Mouse (Mus musculus): ENCODE measurements at regions not wholly inside any gene's neighbourhood (a gene's known extent, or its start where the extent isn't known, plus 50 kb on each side); places are given as distances from the start of the nearest gene placed in this dataset.

DNA sequence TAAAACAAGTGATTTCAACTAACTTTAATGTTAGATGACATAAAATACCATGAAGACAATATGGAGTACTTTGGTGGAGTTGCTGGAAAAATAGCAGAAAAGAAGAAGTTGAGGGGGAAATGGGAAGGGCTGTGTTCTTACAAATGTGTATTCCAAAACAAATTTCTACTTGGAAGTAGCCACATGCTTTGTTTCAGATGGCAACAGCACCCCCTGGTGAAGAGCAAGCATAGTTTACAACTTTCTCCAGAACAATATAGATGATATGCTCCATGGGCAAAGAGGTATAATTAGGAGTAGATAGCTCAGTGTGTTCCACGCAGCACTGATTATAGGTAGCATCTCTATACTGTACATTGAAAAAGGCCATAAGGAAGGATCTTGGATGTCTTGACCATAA is 302.6 kb upstream of the Hsf2 start:
- WGBS = 68% methylated on average over 1 of the region's 1 CpGs

DNA sequence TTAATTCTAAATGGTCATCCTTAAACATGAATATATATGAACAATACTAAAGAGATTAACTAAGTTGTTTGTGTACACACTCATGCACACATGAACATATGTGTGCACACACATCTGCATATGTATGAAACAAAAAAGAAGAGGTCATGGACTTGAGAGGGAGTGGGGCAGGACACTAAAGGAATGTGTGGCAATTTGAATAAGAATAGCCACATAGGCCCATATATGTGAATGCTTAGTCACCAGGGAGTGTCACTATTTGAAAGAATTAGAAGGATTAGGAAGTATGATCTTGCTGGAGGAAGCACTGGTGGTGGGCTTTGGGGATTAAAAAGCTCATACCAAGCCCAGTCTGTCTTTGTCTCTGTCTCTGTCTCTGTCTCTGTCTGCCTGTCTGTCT is 275.5 kb upstream of the Hsf2 start:
- H3K9ac ChIP-seq (ENCODE audit: low read depth, low read length) = no peak overlapping the region
- DNase-seq (ENCODE audit: low spot score) = no peak
- ATAC-seq (ENCODE audit: low FRiP score) = no peak
- H3K4me1 ChIP-seq (replicated peaks; ENCODE audit: control insufficient read depth, insufficient read depth, low read length) = no peaks in the 10 kb centered on the region
- H3K27ac ChIP-seq (ENCODE audit: low read depth, low read length) = no peak overlapping the region
- no peak overlapping the region for H3K4me3 ChIP-seq (ENCODE audit: low read depth, low read length)
- no peaks in the 10 kb centered on the region for H3K27me3 ChIP-seq (ENCODE audit: control insufficient read depth, insufficient read depth, low read length)
- no peaks in the 10 kb centered on the region for H3K36me3 ChIP-seq (ENCODE audit: control insufficient read depth, insufficient read depth, low read length)
- H3K9me3 ChIP-seq (ENCODE audit: control insufficient read depth, low read length) = no peaks in the 10 kb centered on the region
- H3K4me2 ChIP-seq (replicated peaks; ENCODE audit: low read depth, low read length) = no peak overlapping the region

More for the DNA sequence above, 302.6 kb upstream of the Hsf2 start:
- Histone ChIP-seq H3K4me2 (replicated peaks; ENCODE audit: low read depth, low read length) (no peak overlapping the region), H3K4me1 (replicated peaks; ENCODE audit: control insufficient read depth, insufficient read depth, low read length) (no peaks in the 10 kb centered on the region), H3K9ac (ENCODE audit: low read depth, low read length) (no peak overlapping the region), H3K9me3 (ENCODE audit: control insufficient read depth, low read length) (no peaks in the 10 kb centered on the region), H3K4me3 (ENCODE audit: low read depth, low read length) (no peak overlapping the region), H3K27me3 (ENCODE audit: control insufficient read depth, insufficient read depth, low read length) (no peaks in the 10 kb centered on the region), H3K27ac (ENCODE audit: low read depth, low read length) (no peak overlapping the region), H3K36me3 (ENCODE audit: control insufficient read depth, insufficient read depth, low read length) (no peaks in the 10 kb centered on the region)
- ATAC-seq (ENCODE audit: low FRiP score) (no peak), DNase-seq (ENCODE audit: low spot score) (peak; percentile 39)

DNA sequence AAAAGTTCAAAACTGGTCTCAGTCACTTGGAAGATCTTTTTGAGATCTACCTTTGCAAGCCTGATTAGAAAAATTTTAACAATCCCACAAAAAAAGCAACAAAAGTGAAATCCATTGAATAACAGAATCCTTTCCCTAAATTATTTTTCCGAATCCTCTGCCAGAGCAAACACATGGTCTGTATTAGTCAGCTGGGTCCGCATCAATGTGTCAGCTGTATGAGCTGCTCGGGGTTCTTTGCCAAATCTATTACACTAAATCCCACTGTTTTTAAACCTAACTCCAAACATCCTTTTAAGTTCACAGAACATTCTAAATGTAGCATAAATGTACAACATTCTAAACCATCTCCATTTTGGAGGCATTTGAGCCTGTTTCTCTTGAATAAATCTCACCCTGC is 255.1 kb upstream of the Hsf2 start:
- Histone ChIP-seq H3K4me1 (replicated peaks; ENCODE audit: control insufficient read depth, insufficient read depth, low read length) (no peaks in the 10 kb centered on the region), H3K9me3 (ENCODE audit: control insufficient read depth, low read length) (no peaks in the 10 kb centered on the region), H3K9ac (ENCODE audit: low read depth, low read length) (no peak overlapping the region), H3K4me3 (ENCODE audit: low read depth, low read length) (no peak overlapping the region), H3K27ac (ENCODE audit: low read depth, low read length) (no peak overlapping the region), H3K36me3 (ENCODE audit: control insufficient read depth, insufficient read depth, low read length) (no peaks in the 10 kb centered on the region), H3K27me3 (ENCODE audit: control insufficient read depth, insufficient read depth, low read length) (no peaks in the 10 kb centered on the region), H3K4me2 (replicated peaks; ENCODE audit: low read depth, low read length) (no peak overlapping the region)
- DNase-seq (ENCODE audit: low spot score) (no peak), ATAC-seq (ENCODE audit: low FRiP score) (no peak)
- WGBS = 82% methylated on average over 3 of the region's 3 CpGs

DNA sequence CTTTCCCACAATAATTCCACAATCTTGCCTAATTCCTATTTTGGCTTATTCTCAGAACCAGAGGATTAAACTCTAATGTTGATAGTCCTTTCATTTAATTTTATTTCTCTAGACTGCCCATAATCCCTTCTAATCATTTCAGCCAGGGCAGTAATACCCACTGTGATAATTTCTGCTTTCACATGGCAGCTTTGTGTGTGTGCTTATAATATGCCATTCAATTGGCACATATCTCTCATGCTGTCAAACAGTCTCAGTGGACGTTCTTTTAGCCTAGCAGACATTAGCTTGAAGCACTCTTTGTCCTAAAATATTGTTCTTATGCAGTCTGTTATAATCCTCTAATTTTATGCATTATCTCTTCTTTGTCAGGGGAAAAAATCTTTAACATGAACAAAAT is 205.0 kb upstream of the Hsf2 start:
- no peaks in the 10 kb centered on the region for H3K4me1 ChIP-seq (replicated peaks; ENCODE audit: control insufficient read depth, insufficient read depth, low read length)
- no peak for ATAC-seq (ENCODE audit: low FRiP score)
- DNase-seq (ENCODE audit: low spot score) = no peak
- H3K4me2 ChIP-seq (replicated peaks; ENCODE audit: low read depth, low read length) = no peak overlapping the region
- no peaks in the 10 kb centered on the region for H3K36me3 ChIP-seq (ENCODE audit: control insufficient read depth, insufficient read depth, low read length)
- no peaks in the 10 kb centered on the region for H3K27me3 ChIP-seq (ENCODE audit: control insufficient read depth, insufficient read depth, low read length)
- no peak overlapping the region for H3K9ac ChIP-seq (ENCODE audit: low read depth, low read length)
- 55% methylated on average over 1 of the region's 1 CpGs for WGBS
- no peak overlapping the region for H3K27ac ChIP-seq (ENCODE audit: low read depth, low read length)
- H3K4me3 ChIP-seq (ENCODE audit: low read depth, low read length) = no peak overlapping the region
- H3K9me3 ChIP-seq (ENCODE audit: control insufficient read depth, low read length) = no peaks in the 10 kb centered on the region

DNA sequence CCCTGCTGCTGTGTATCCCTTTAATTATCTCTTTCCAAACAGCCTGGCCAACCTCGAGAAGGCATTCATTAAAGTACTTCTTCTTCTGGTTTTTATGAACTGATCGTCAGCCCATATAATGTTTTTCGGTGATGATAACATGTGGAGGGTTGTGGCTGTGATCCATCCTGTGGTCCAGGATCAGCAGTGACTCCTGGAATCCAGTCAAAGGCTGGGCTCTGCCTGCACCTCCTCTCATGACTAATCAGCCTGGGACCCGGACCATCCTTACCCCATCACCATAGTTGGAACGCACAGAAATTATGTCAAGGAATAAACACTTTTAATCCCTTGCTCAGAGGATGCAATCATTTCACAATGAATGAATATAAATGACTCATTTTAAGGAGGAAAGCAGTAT is 203.3 kb upstream of the Hsf2 start:
- WGBS = 85% methylated on average over 5 of the region's 5 CpGs
- Histone ChIP-seq H3K4me3 (ENCODE audit: low read depth, low read length) (no peak overlapping the region), H3K27me3 (ENCODE audit: control insufficient read depth, insufficient read depth, low read length) (no peaks in the 10 kb centered on the region), H3K9ac (ENCODE audit: low read depth, low read length) (no peak overlapping the region), H3K27ac (ENCODE audit: low read depth, low read length) (no peak overlapping the region), H3K4me2 (replicated peaks; ENCODE audit: low read depth, low read length) (no peak overlapping the region), H3K36me3 (ENCODE audit: control insufficient read depth, insufficient read depth, low read length) (no peaks in the 10 kb centered on the region), H3K4me1 (replicated peaks; ENCODE audit: control insufficient read depth, insufficient read depth, low read length) (no peaks in the 10 kb centered on the region), H3K9me3 (ENCODE audit: control insufficient read depth, low read length) (no peaks in the 10 kb centered on the region)
- ATAC-seq (ENCODE audit: low FRiP score) (no peak), DNase-seq (ENCODE audit: low spot score) (no peak)

DNA sequence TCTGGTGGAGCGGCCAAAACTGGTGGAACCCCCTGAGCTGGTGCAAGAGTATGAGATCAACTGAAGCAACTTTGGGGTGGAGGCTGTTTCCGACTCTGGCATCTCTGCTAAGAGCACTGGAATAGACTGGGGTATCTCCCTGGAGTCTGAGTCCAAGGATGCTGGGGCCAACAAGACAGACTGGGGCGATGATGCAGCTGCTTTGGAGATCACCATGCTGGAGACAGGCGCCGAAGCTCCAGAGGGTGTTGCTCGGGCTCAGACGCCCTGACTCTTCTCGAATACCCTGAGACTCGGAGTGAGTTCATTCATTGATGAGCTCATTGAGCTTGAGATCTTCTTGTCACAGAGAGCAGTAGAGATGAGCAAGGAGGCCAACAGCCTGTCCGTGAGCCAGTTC is 194.6 kb upstream of the Hsf2 start:
- Histone ChIP-seq H3K36me3 (ENCODE audit: control insufficient read depth, insufficient read depth, low read length) (no peaks in the 10 kb centered on the region), H3K4me2 (replicated peaks; ENCODE audit: low read depth, low read length) (no peak overlapping the region), H3K4me3 (ENCODE audit: low read depth, low read length) (no peak overlapping the region), H3K9me3 (ENCODE audit: control insufficient read depth, low read length) (no peaks in the 10 kb centered on the region), H3K27ac (ENCODE audit: low read depth, low read length) (no peak overlapping the region), H3K9ac (ENCODE audit: low read depth, low read length) (no peak overlapping the region), H3K27me3 (ENCODE audit: control insufficient read depth, insufficient read depth, low read length) (no peaks in the 10 kb centered on the region), H3K4me1 (replicated peaks; ENCODE audit: control insufficient read depth, insufficient read depth, low read length) (no peaks in the 10 kb centered on the region)
- no peak for DNase-seq (ENCODE audit: low spot score)
- WGBS = 95% methylated on average over 10 of the region's 10 CpGs
- ATAC-seq (ENCODE audit: low FRiP score) = no peak

DNA sequence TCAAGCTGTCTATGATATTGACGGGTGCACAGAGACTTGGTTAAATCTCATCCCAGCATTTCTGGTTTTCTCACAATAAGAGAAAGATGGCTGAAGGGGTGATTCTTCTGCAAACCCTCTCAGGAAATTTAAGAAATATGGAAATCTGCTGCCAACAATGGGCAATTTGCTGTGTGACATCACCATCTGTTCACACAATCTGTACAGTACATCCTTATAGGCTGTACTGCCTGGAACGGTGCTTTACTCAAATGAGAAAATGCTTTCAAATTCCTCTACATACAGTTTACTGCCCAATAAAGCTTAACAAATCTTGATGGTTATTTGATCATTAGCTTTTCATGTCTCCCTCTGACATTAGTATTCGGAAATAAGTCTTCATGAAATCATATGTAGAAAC is 172.4 kb upstream of the Hsf2 start:
- Histone ChIP-seq H3K4me2 (replicated peaks; ENCODE audit: low read depth, low read length) (no peak overlapping the region), H3K27ac (ENCODE audit: low read depth, low read length) (no peak overlapping the region), H3K27me3 (ENCODE audit: control insufficient read depth, insufficient read depth, low read length) (no peaks in the 10 kb centered on the region), H3K9ac (ENCODE audit: low read depth, low read length) (no peak overlapping the region), H3K9me3 (ENCODE audit: control insufficient read depth, low read length) (no peaks in the 10 kb centered on the region), H3K4me1 (replicated peaks; ENCODE audit: control insufficient read depth, insufficient read depth, low read length) (no peaks in the 10 kb centered on the region), H3K36me3 (ENCODE audit: control insufficient read depth, insufficient read depth, low read length) (no peaks in the 10 kb centered on the region), H3K4me3 (ENCODE audit: low read depth, low read length) (no peak overlapping the region)
- ATAC-seq (ENCODE audit: low FRiP score) = no peak
- 86% methylated on average over 3 of the region's 3 CpGs for WGBS
- DNase-seq (ENCODE audit: low spot score) = no peak

DNA sequence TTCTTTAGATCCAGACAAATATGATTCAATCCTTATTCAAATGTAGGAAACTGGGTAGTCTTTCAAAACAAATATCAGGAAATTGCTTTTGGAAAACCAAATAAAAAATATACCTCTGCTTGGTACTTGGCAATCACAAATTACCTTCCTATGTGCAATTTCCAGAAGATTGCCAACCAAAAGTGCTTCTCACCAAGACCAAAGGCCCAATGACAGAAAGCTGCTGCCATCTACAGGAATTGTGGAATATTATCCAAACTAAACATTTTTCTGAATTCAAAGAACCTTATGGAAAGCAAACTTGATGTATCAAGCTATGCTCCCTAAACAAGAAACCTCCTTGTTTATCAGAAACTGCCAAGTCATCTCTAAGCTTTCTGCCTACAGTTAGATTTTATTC is 169.1 kb upstream of the Hsf2 start:
- no peak overlapping the region for H3K27ac ChIP-seq (ENCODE audit: low read depth, low read length)
- H3K27me3 ChIP-seq (ENCODE audit: control insufficient read depth, insufficient read depth, low read length) = no peaks in the 10 kb centered on the region
- no peaks in the 10 kb centered on the region for H3K9me3 ChIP-seq (ENCODE audit: control insufficient read depth, low read length)
- H3K9ac ChIP-seq (ENCODE audit: low read depth, low read length) = no peak overlapping the region
- no peak overlapping the region for H3K4me3 ChIP-seq (ENCODE audit: low read depth, low read length)
- peak; percentile 32 for DNase-seq (ENCODE audit: low spot score)
- ATAC-seq (ENCODE audit: low FRiP score) = no peak
- H3K36me3 ChIP-seq (ENCODE audit: control insufficient read depth, insufficient read depth, low read length) = no peaks in the 10 kb centered on the region
- no peak overlapping the region for H3K4me2 ChIP-seq (replicated peaks; ENCODE audit: low read depth, low read length)
- no peaks in the 10 kb centered on the region for H3K4me1 ChIP-seq (replicated peaks; ENCODE audit: control insufficient read depth, insufficient read depth, low read length)

DNA sequence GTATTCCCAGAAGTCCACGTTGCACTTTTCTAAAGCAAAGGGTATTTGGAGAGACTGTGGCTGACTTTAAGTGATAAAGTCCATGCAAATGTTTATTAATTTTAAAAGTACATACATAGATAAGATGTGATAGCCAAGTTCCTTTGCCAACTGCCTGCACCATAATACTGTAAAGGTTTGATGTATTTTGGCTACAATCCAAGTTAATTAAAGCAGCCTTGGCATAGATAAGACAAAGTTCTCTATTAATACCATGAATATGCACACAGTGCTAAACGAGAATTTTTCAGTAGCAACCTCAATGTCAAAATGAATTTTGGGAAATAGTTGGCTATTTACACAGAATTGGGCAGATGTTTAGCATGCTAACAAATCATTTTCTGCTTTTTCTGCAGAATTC is 167.0 kb upstream of the Hsf2 start:
- Histone ChIP-seq H3K9ac (ENCODE audit: low read depth, low read length) (no peak overlapping the region), H3K36me3 (ENCODE audit: control insufficient read depth, insufficient read depth, low read length) (no peaks in the 10 kb centered on the region), H3K27ac (ENCODE audit: low read depth, low read length) (no peak overlapping the region), H3K9me3 (ENCODE audit: control insufficient read depth, low read length) (no peaks in the 10 kb centered on the region), H3K27me3 (ENCODE audit: control insufficient read depth, insufficient read depth, low read length) (no peaks in the 10 kb centered on the region), H3K4me2 (replicated peaks; ENCODE audit: low read depth, low read length) (no peak overlapping the region), H3K4me3 (ENCODE audit: low read depth, low read length) (no peak overlapping the region), H3K4me1 (replicated peaks; ENCODE audit: control insufficient read depth, insufficient read depth, low read length) (no peaks in the 10 kb centered on the region)
- DNase-seq (ENCODE audit: low spot score) (no peak), ATAC-seq (ENCODE audit: low FRiP score) (no peak)
- WGBS = 61% methylated on average over 2 of the region's 2 CpGs

Data from hindbrain, embryonic 11.5 days (tissue).